Comparison of ENCODE assay signal across 18 mouse cellular contexts in genomic region chr6:6208351-6209059, GRCm38 (mm10). TPM values are rescaled to one million over a fixed set of nuclear protein-coding genes. Genes with fewer than 3 reads are reported as not detected.
DNase-seq lines count a peak whose midpoint lies in the region; ATAC-seq and TF ChIP-seq lines count a peak whose summit lies in the region.
"Had no signal": no experiment of that assay in that cellular context is flagged by ENCODE, and none has a peak within 500 bp of the region (broad histone marks: within the 10 kb centered on the region; RNA-seq: fewer than 3 reads in every experiment).

No protein-coding gene starts in this region.

- H3K36me3 ChIP-seq in E14TG2a.4 (ENCODE audit: insufficient read depth, low read length) = peaks cover 35% of the 10 kb centered on the region
- H3K36me3 ChIP-seq in heart, embryonic 12.5 days = peaks cover 10% of the 10 kb centered on the region; the same call in 1 of the 2 replicates
- peaks cover 11% of the 10 kb centered on the region for H3K36me3 ChIP-seq in liver, embryonic 12.5 days
- no peaks in the 10 kb centered on the region for H3K36me3 ChIP-seq in neural tube, embryonic 15.5 days
- no peaks in the 10 kb centered on the region for H3K36me3 ChIP-seq in forebrain, embryonic 14.5 days (ENCODE audit: control insufficient read depth, insufficient read depth, low read length)
- no peaks in the 10 kb centered on the region for H3K36me3 ChIP-seq in midbrain, embryonic 16.5 days (ENCODE audit: control insufficient read depth, insufficient read depth, low read length)
- H3K36me3 ChIP-seq: neural tube, embryonic 13.5 days had no signal

- 6% methylated on average over 4 of the region's 4 CpGs for WGBS in heart, embryonic 12.5 days
- WGBS in liver, embryonic 12.5 days (ENCODE audit: insufficient replicate concordance) = 6% methylated on average over 4 of the region's 4 CpGs
- 80% methylated on average over 4 of the region's 4 CpGs for WGBS in neural tube, embryonic 15.5 days
- WGBS in forebrain, embryonic 14.5 days = 84% methylated on average over 4 of the region's 4 CpGs
- 81% methylated on average over 4 of the region's 4 CpGs for WGBS in midbrain, embryonic 16.5 days

- ATAC-seq in heart, embryonic 12.5 days (ENCODE audit: insufficient number of reproducible peaks, low FRiP score) = peak; percentile 23; the same call in 1 of the 2 replicates
- ATAC-seq in liver, embryonic 12.5 days = peak; percentile 55
- no peak for ATAC-seq in neural tube, embryonic 15.5 days (ENCODE audit: low FRiP score)
- ATAC-seq in forebrain, embryonic 14.5 days = no peak
- no peak for ATAC-seq in midbrain, embryonic 16.5 days
- ATAC-seq: hindbrain, embryonic 16.5 days had no signal

- TF ChIP-seq CTCF in E14TG2a.4 (conservative IDR thresholded peaks at IDR 0.05; ENCODE audit: low read length) = no peak

- H3K4me1 ChIP-seq in E14TG2a.4 (replicated peaks; ENCODE audit: low read depth, low read length) = peaks cover 98% of the 10 kb centered on the region
- peaks cover 60% of the 10 kb centered on the region for H3K4me1 ChIP-seq in heart, embryonic 12.5 days (replicated peaks)
- H3K4me1 ChIP-seq in liver, embryonic 12.5 days = peaks cover 66% of the 10 kb centered on the region
- H3K4me1 ChIP-seq in neural tube, embryonic 15.5 days = no peaks in the 10 kb centered on the region
- no peaks in the 10 kb centered on the region for H3K4me1 ChIP-seq in forebrain, embryonic 14.5 days (ENCODE audit: control insufficient read depth, insufficient read depth, low read length)
- no peaks in the 10 kb centered on the region for H3K4me1 ChIP-seq in midbrain, embryonic 16.5 days (ENCODE audit: control insufficient read depth, insufficient read depth, low read length)
- H3K4me1 ChIP-seq: neural tube, embryonic 13.5 days had no signal

- H3K27ac ChIP-seq in heart, embryonic 12.5 days (ENCODE audit: poor library complexity, severe bottlenecking) = no peak overlapping the region
- peak overlapping the region; percentile 82 for H3K27ac ChIP-seq in liver, embryonic 12.5 days
- H3K27ac ChIP-seq in neural tube, embryonic 15.5 days (replicated peaks) = no peak overlapping the region
- H3K27ac ChIP-seq in forebrain, embryonic 14.5 days (ENCODE audit: low read depth, low read length) = no peak overlapping the region
- H3K27ac ChIP-seq in midbrain, embryonic 16.5 days (ENCODE audit: low read length) = no peak overlapping the region
- H3K27ac ChIP-seq: left cerebral cortex, adult 2 months; midbrain, embryonic 10.5 days; neural tube, embryonic 13.5 days had no signal

- H3K4me2 ChIP-seq in heart, embryonic 12.5 days = peak overlapping the region; percentile 43
- H3K4me2 ChIP-seq in liver, embryonic 12.5 days = peak overlapping the region; percentile 56
- no peak overlapping the region for H3K4me2 ChIP-seq in neural tube, embryonic 15.5 days
- no peak overlapping the region for H3K4me2 ChIP-seq in forebrain, embryonic 14.5 days (ENCODE audit: low read length)
- no peak overlapping the region for H3K4me2 ChIP-seq in midbrain, embryonic 16.5 days (ENCODE audit: low read length)
- H3K4me2 ChIP-seq: neural tube, embryonic 13.5 days had no signal

- no peaks in the 10 kb centered on the region for H3K27me3 ChIP-seq in E14TG2a.4 (ENCODE audit: insufficient read depth, low read length)
- 0 out of 2 replicates have a peak, but pooled peaks cover 4% of the 10 kb centered on the region for H3K27me3 ChIP-seq in heart, embryonic 12.5 days (replicated peaks)
- no peaks in the 10 kb centered on the region for H3K27me3 ChIP-seq in liver, embryonic 12.5 days (replicated peaks)
- no peaks in the 10 kb centered on the region for H3K27me3 ChIP-seq in neural tube, embryonic 15.5 days (replicated peaks)
- no peaks in the 10 kb centered on the region for H3K27me3 ChIP-seq in forebrain, embryonic 14.5 days (replicated peaks; ENCODE audit: control insufficient read depth, insufficient read depth, low read length)
- H3K27me3 ChIP-seq in midbrain, embryonic 16.5 days (ENCODE audit: control insufficient read depth, insufficient read depth, low read depth, low read length) = no peaks in the 10 kb centered on the region
- H3K27me3 ChIP-seq: neural tube, embryonic 13.5 days had no signal

- peak; percentile 89 for DNase-seq in heart, adult 11 months
- DNase-seq in heart, postnatal 36 days = no peak
- DNase-seq in forebrain, embryonic 14.5 days (ENCODE audit: low spot score) = no peak
- DNase-seq: cerebellum, adult 2 months; gastrocnemius, postnatal 10 days; kidney, adult 11 months; kidney, postnatal 25 days; right cerebral cortex, postnatal 4 days; thymus, adult 18-20 months had no signal

- 0 out of 2 replicates have a peak overlapping the region, but pooled peaks have one; percentile 17 for H3K4me3 ChIP-seq in E14TG2a.4 (replicated peaks; ENCODE audit: low read length)
- no peak overlapping the region for H3K4me3 ChIP-seq in heart, embryonic 12.5 days
- 0 out of 2 replicates have a peak overlapping the region, but pooled peaks have one; percentile 1 for H3K4me3 ChIP-seq in liver, embryonic 12.5 days
- no peak overlapping the region for H3K4me3 ChIP-seq in neural tube, embryonic 15.5 days (replicated peaks)
- H3K4me3 ChIP-seq in forebrain, embryonic 14.5 days (ENCODE audit: low read depth, low read length) = no peak overlapping the region
- H3K4me3 ChIP-seq in midbrain, embryonic 16.5 days (ENCODE audit: low read depth, low read length) = no peak overlapping the region
- H3K4me3 ChIP-seq: left cerebral cortex, adult 2 months; midbrain, embryonic 10.5 days; neural tube, embryonic 13.5 days had no signal

- H3K9me3 ChIP-seq in E14TG2a.4 (ENCODE audit: low read length) = no peaks in the 10 kb centered on the region
- no peaks in the 10 kb centered on the region for H3K9me3 ChIP-seq in heart, embryonic 12.5 days (replicated peaks)
- no peaks in the 10 kb centered on the region for H3K9me3 ChIP-seq in liver, embryonic 12.5 days (replicated peaks)
- H3K9me3 ChIP-seq in neural tube, embryonic 15.5 days (replicated peaks) = no peaks in the 10 kb centered on the region
- no peaks in the 10 kb centered on the region for H3K9me3 ChIP-seq in forebrain, embryonic 14.5 days (replicated peaks; ENCODE audit: control insufficient read depth, low read length)
- H3K9me3 ChIP-seq in midbrain, embryonic 16.5 days (replicated peaks; ENCODE audit: control insufficient read depth, low read length, poor library complexity, severe bottlenecking) = no peaks in the 10 kb centered on the region
- H3K9me3 ChIP-seq: midbrain, embryonic 10.5 days; neural tube, embryonic 13.5 days had no signal

- H3K9ac ChIP-seq in heart, embryonic 12.5 days = no peak overlapping the region
- 0 out of 2 replicates have a peak overlapping the region, but pooled peaks have one; percentile 44 for H3K9ac ChIP-seq in liver, embryonic 12.5 days
- H3K9ac ChIP-seq in neural tube, embryonic 15.5 days (replicated peaks) = no peak overlapping the region
- H3K9ac ChIP-seq in forebrain, embryonic 14.5 days (ENCODE audit: low read length) = no peak overlapping the region
- no peak overlapping the region for H3K9ac ChIP-seq in midbrain, embryonic 16.5 days (ENCODE audit: low read depth, low read length)
- H3K9ac ChIP-seq: neural tube, embryonic 13.5 days had no signal

- intact Hi-C loops in heart, postnatal 36 days (cut with DNase I) = loop anchor here (5.0 kb wide), 1 partner anchor 89 kb away; no protein-coding TSS in a partner anchor

RNA-seq across cellular contexts. Expression of gene Slc25a13, which starts 8.5 kb away (rescaled TPM):
- 100 to 1,000 TPM; 146 to 153 TPM for total RNA-seq in heart, postnatal 36 days (2021)
- 80.5 and 83.6 TPM in 2 replicates for polyA plus RNA-seq in heart, embryonic 12.5 days (2016; fragmentation: Nextera tagmentation; extraction: Ambion mirVana)
- polyA plus RNA-seq in liver, embryonic 12.5 days (2016; fragmentation: Nextera tagmentation; extraction: Ambion mirVana) = 41.9 and 43.6 TPM in 2 replicates
- 3.7 and 11.5 TPM in 2 replicates for polyA plus RNA-seq in neural tube, embryonic 15.5 days (2015; fragmentation: Nextera tagmentation; extraction: Ambion mirVana)
- 11.1 and 11.8 TPM in 2 replicates for polyA plus RNA-seq in forebrain, embryonic 14.5 days (2014; fragmentation: Nextera tagmentation; extraction: Ambion mirVana)
- polyA plus RNA-seq in midbrain, embryonic 16.5 days (2015; fragmentation: Nextera tagmentation; extraction: Ambion mirVana) = 3.8 and 3.9 TPM in 2 replicates

Comparison
In these comparisons a context has a peak if more than half of its experiments do, and no peak if none do; other contexts are left out.
1. H3K4me3 ChIP-seq: peak in E14TG2a.4 (single experiment) and liver, embryonic 12.5 days (single experiment); none in heart, embryonic 12.5 days (single experiment), neural tube, embryonic 15.5 days (single experiment), forebrain, embryonic 14.5 days (single experiment) and midbrain, embryonic 16.5 days (single experiment).
2. ATAC-seq: peak in heart, embryonic 12.5 days (single experiment) and liver, embryonic 12.5 days (single experiment); none in neural tube, embryonic 15.5 days (single experiment), forebrain, embryonic 14.5 days (single experiment) and midbrain, embryonic 16.5 days (single experiment).
3. H3K4me2 ChIP-seq: peak in heart, embryonic 12.5 days (single experiment) and liver, embryonic 12.5 days (single experiment); none in neural tube, embryonic 15.5 days (single experiment), forebrain, embryonic 14.5 days (single experiment) and midbrain, embryonic 16.5 days (single experiment).